Mouse (Mus musculus) limb, embryonic 11.5 days (tissue): Measurements from ENCODE around the gene Msi1. TPM values are rescaled to one million over a fixed set of nuclear protein-coding genes. Genes with fewer than 3 reads are reported as not detected.

Source experiments
- ATAC-seq: fragments of 200-750 bp; cut with Nextera tagmentation; 2 replicates; pipeline ENCODE4 v1.8.0; 2017; ENCODE audit warnings: low read depth; ENCODE audit not compliant: insufficient number of reproducible peaks, low FRiP score, low TSS enrichment
- DNase-seq: peaks from one replicate; pipeline ENCODE4 v3.0.0-alpha.2; 2015; ENCODE audit warnings: low spot score
- H3K27ac ChIP-seq: fragments of 300-500 bp; sonication (generic); replicated peaks from 2 replicates; pipeline ENCODE4 v1.5.1; 2014; ENCODE audit warnings: low read depth, mild to moderate bottlenecking, low read length
- H3K27me3 ChIP-seq: fragments of 300-500 bp; sonication (generic); 2 replicates; pipeline ENCODE4 v1.6.1; 2014; ENCODE audit warnings: mild to moderate bottlenecking, low read length, mixed read lengths; ENCODE audit not compliant: control insufficient read depth, insufficient read depth
- H3K36me3 ChIP-seq: fragments of 300-500 bp; sonication (generic); 2 replicates; pipeline ENCODE4 v1.6.1; 2014; ENCODE audit warnings: mild to moderate bottlenecking, low read length, moderate library complexity, mixed read lengths; ENCODE audit not compliant: control insufficient read depth, insufficient read depth
- H3K4me1 ChIP-seq: fragments of 300-500 bp; sonication (generic); 2 replicates; pipeline ENCODE4 v1.6.1; 2014; ENCODE audit warnings: low read length, mixed read lengths; ENCODE audit not compliant: control insufficient read depth, insufficient read depth
- H3K4me2 ChIP-seq: fragments of 300-500 bp; sonication (generic); 2 replicates; pipeline ENCODE4 v1.6.1; 2014; ENCODE audit warnings: low read depth, mild to moderate bottlenecking, moderate library complexity; ENCODE audit not compliant: severe bottlenecking
- H3K4me3 ChIP-seq: fragments of 300-500 bp; sonication (generic); 2 replicates; pipeline ENCODE4 v1.5.1; 2014; ENCODE audit warnings: low read depth, low read length
- H3K9ac ChIP-seq: fragments of 300-500 bp; sonication (generic); 2 replicates; pipeline ENCODE4 v1.6.1; 2014; ENCODE audit warnings: mild to moderate bottlenecking, low read length
- H3K9me3 ChIP-seq: fragments of 300-500 bp; sonication (generic); 2 replicates; pipeline ENCODE4 v1.6.1; 2016; ENCODE audit warnings: low read length; ENCODE audit not compliant: control insufficient read depth
- WGBS: fragments of 180-500 bp; shearing (Covaris S2); extraction: QIAGEN DNeasy Blood & Tissue Kit; methylation state at CpG from one replicate; pipeline ENCODE4 v1.1.7; 2014; 5-methylcytosine and 5-hydroxymethylcytosine counted together
- polyA plus RNA-seq: library from polyadenylated mRNA; unstranded; fragments of >200 nt; fragmentation: Nextera tagmentation; extraction: Ambion mirVana; gene quantifications from 2 replicates; pipeline ENCODE4 v1.2.1, GENCODE M21; 2014

Gene Msi1
- polyA plus RNA-seq, 1 experiment from 2014 or later: 45.9 TPM

DNA sequence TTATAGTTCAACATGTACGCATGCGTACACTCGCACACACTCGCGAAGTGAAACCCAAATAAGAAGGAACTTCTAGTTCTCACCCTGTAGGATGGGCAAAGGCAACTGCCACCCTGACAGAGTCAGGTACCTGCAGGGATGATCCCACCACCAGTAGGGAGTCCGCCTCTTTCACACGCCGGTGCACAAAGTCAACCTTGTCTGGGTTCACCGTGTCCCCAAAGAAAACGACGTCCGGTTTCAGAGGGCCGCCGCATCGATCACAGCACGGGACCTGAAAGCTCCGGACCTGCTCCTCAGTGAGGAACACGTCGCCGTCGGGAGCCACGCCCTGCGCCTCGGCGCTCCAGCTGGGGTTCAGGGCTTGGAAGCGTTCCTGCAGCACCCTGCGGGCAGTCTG is 50.7 kb downstream of the Msi1 start:
- no peak for ATAC-seq
- H3K4me2 ChIP-seq: no peak overlapping the region
- H3K27ac ChIP-seq: no peak overlapping the region
- no peaks in the 10 kb centered on the region for H3K36me3 ChIP-seq
- no peak overlapping the region for H3K9ac ChIP-seq
- H3K27me3 ChIP-seq: peaks cover 17% of the 10 kb centered on the region
- DNase-seq: no peak
- WGBS: 17% methylated on average over 27 of the region's 27 CpGs
- H3K4me1 ChIP-seq: peaks cover 11% of the 10 kb centered on the region; the same call in 1 of the 2 replicates
- H3K9me3 ChIP-seq: no peaks in the 10 kb centered on the region
- no peak overlapping the region for H3K4me3 ChIP-seq

DNA sequence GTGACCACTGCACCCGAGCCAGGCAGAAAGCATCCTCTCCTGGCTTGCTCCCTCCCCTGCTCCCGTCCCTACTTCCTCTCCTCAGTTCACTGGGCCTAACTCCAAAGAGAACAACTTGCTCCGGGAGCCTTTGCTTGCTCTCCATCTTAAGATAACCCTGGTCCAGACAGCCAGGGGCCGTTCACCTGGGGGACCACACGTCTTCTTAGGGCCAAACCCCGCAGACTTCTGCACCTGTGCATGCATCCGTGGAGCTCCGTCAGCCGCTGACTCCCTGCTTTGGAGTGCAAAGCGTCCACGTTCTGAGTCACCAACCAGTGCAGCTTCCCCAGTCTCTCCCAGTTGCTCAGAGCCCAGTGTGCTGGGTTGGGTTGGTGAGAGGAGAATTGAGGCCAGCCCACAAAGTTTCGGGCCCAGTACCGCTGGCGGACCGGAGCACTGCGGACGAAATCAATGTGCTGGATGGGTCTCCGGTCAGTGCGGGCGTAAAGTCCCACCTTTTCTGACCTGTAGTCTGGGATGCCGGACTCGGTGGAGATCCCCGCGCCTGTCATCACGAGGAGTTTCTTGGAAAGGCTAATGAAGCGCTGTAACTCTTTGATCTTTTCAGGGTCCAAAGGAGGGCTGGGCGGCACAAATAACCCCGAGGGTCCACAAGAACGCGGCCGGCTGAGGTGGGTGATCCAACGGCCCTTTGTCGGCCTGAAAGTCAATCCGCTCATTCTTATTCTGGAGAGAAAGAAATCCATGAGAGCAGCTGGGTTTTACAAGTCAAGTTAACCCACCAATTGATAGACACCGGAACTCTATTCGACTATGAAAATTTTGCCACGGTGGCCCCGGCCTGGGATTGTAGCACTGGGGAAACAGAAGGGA is 53.2 kb downstream of the Msi1 start:
- DNase-seq (no peak), ATAC-seq (no peak)
- H3K4me2 ChIP-seq: peak overlapping the region; percentile 22; the same call in 1 of the 2 replicates
- WGBS: 25% methylated on average over 38 of the region's 38 CpGs
- H3K9me3 ChIP-seq: no peaks in the 10 kb centered on the region
- no peak overlapping the region for H3K4me3 ChIP-seq
- H3K9ac ChIP-seq: no peak overlapping the region
- H3K27me3 ChIP-seq: peaks cover 17% of the 10 kb centered on the region
- peaks cover 7% of the 10 kb centered on the region; the same call in 1 of the 2 replicates for H3K4me1 ChIP-seq
- H3K36me3 ChIP-seq: no peaks in the 10 kb centered on the region
- no peak overlapping the region for H3K27ac ChIP-seq

- Histone ChIP-seq H3K4me3 (no peak overlapping the region), H3K36me3 (no peaks in the 10 kb centered on the region), H3K4me2 (no peak overlapping the region), H3K4me1 (peaks cover 7% of the 10 kb centered on the region; the same call in 1 of the 2 replicates), H3K9ac (no peak overlapping the region), H3K27ac (no peak overlapping the region), H3K27me3 (peaks cover 17% of the 10 kb centered on the region), H3K9me3 (no peaks in the 10 kb centered on the region)
- 26% methylated on average over 6 of the region's 6 CpGs for WGBS
- no peak for DNase-seq
- ATAC-seq: no peak
Observed at GRCm38 (mm10) chr5:115483385-115483784, 54.0 kb downstream of the Msi1 start.

DNA sequence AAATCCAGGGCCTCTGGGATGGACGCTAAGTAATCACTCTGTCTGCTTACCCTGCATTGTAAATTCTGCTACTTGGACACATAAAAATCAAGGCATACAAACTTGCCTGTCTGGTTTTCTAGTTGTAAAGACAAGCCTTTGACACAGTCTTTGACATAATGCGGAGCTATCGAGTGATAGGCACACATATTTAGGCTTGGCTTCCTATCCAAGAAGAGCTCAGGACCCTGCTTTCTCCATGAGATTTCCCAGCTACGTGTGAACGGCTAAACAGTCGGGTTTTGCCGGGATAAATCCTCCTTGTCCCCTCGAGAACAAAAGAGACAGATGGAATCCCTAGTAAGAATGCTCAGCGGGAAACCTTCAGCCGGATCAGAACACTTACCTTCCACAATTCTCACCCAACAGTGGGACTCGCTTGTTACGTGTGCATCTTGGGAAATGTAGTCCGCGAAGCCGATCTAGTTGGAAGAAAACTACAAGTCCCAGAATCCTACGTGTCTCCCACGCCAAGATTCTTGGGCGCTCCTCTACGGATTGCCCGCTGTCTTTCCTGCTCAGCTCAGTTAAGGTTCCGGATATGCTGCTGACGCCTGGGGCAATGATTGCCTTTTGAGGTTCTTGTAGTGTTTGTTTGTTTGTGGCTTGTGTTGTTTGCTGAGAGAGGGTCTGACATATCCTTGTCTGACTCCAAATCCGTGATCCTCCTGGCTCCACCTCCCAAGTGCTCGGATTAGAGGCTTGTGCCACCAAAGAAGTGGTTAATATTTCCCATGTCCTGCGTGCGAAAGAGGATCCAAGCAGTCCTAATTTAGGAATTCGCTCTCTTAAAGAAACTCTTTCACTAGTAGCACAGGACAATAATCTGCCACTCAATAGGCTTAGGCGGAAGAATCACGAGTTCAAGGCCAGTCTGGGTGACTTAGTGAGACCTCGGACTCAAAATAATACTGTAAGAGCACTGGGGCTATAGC is 54.8 kb downstream of the Msi1 start, which contains the start of gene Sirt4:
Sirt4 (minus strand) TSS at position 779 of the 974 bp plus-strand sequence.
- 10% methylated on average over 30 of the region's 30 CpGs for WGBS
- no peak within 1 kb of the TSS; the same call in 1 of the 2 replicates for H3K27ac ChIP-seq
- peak within 1 kb of the TSS; percentile 50 for H3K4me2 ChIP-seq

GRCm38 (mm10) chr5:115484996-115485395 is 55.6 kb downstream of the Msi1 start:
- no peak overlapping the region for H3K4me3 ChIP-seq
- H3K36me3 ChIP-seq: no peaks in the 10 kb centered on the region
- no peak for ATAC-seq
- H3K4me1 ChIP-seq: peaks cover 7% of the 10 kb centered on the region; the same call in 1 of the 2 replicates
- H3K9me3 ChIP-seq: no peaks in the 10 kb centered on the region
- WGBS: 66% methylated on average over 5 of the region's 5 CpGs
- peaks cover 13% of the 10 kb centered on the region for H3K27me3 ChIP-seq
- H3K9ac ChIP-seq: no peak overlapping the region
- H3K27ac ChIP-seq: no peak overlapping the region; the same call in 1 of the 2 replicates
- no peak for DNase-seq
- peak overlapping the region; percentile 50 for H3K4me2 ChIP-seq

More for the DNA sequence above, 54.8 kb downstream of the Msi1 start, which contains the start of gene Sirt4:
- H3K9ac ChIP-seq: peak within 1 kb of the TSS; percentile 52
- ATAC-seq (peak; percentile 36; the same call in 1 of the 2 replicates), DNase-seq (peak; percentile 87)
- no peaks in the 10 kb centered on the region for H3K9me3 ChIP-seq
- no peaks in the 10 kb centered on the region for H3K36me3 ChIP-seq
- H3K27me3 ChIP-seq: peaks cover 17% of the 10 kb centered on the region
- peaks cover 7% of the 10 kb centered on the region; the same call in 1 of the 2 replicates for H3K4me1 ChIP-seq
- peak within 1 kb of the TSS; percentile 38 for H3K4me3 ChIP-seq

DNA sequence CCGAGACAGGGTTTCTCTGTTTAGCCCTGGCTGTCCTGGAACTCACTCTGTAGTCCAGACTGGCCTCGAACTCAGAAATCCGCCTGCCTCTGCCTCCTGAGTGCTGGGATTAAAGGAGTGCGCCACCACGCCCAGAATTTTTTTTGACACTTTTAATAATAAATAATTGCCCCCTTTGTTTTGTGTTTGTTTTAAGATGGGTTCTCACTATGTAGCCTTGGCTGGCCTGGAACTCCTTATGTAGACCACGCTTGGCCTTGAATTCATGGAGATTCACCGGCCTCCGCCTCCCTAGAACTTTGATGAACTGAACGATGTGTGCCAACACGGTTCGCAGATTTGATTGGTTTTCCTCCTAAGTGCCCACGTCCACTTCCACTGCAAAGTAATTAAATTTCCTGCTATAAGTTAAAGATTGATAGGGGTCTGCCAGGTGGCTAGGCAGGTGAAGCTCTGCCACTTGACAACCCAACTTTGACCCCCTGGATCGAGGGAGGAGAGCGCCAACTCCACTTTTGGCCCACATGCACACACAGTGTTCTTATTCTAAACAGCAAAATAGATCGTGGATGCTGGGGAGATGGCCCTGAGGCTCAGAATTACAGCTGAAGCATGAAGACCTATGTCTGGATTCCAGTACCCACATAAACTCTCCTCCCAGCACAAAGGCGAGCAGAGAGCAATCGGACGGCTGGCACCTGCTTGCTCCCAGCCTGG is 56.2 kb downstream of the Msi1 start:
- H3K4me1 ChIP-seq: peaks cover 7% of the 10 kb centered on the region; the same call in 1 of the 2 replicates
- DNase-seq: no peak
- H3K27me3 ChIP-seq: peaks cover 10% of the 10 kb centered on the region
- H3K36me3 ChIP-seq: no peaks in the 10 kb centered on the region
- no peak overlapping the region for H3K9ac ChIP-seq
- 86% methylated on average over 18 of the region's 18 CpGs for WGBS
- ATAC-seq: no peak
- no peak overlapping the region for H3K4me3 ChIP-seq
- no peak overlapping the region for H3K27ac ChIP-seq
- no peak overlapping the region for H3K4me2 ChIP-seq
- no peaks in the 10 kb centered on the region for H3K9me3 ChIP-seq

DNA sequence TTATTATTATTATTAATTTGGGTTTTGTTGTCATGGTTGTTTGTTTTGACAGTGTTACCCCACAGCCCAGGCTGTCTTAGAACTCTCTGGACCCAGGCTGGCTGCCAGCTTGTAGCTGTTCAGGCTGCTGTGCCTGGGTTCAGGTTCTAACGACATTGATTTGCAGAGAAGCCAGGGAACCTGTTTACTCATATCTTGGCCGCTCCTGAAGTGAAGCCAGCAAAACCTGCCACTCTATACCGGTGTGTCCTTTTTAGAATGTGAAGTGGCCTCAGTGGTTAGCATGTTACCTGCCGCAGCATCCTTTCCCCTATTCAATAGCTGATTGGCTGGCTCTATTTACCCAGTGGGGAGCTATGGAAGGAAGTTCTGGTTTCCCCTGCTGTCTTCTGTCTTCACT is 57.3 kb downstream of the Msi1 start:
- ATAC-seq: no peak
- WGBS: 53% methylated on average over 4 of the region's 4 CpGs
- no peak overlapping the region for H3K9ac ChIP-seq

More for the DNA sequence above, 57.3 kb downstream of the Msi1 start:
- H3K4me3 ChIP-seq: no peak overlapping the region
- no peaks in the 10 kb centered on the region for H3K9me3 ChIP-seq
- no peak overlapping the region for H3K27ac ChIP-seq
- DNase-seq: no peak
- peaks cover 9% of the 10 kb centered on the region; the same call in 1 of the 2 replicates for H3K4me1 ChIP-seq
- no peaks in the 10 kb centered on the region for H3K36me3 ChIP-seq
- no peak overlapping the region for H3K4me2 ChIP-seq
- H3K27me3 ChIP-seq: peaks cover 7% of the 10 kb centered on the region
